Mouse (Mus musculus) adrenal gland, postnatal 25 days (tissue): ENCODE measurements around the gene Pex1. TPM values are rescaled to one million over a fixed set of nuclear protein-coding genes. Genes with fewer than 3 reads are reported as not detected.
"Not testable (repeated sequence)": the region's sequence is repeated elsewhere in the genome, so short reads cannot be mapped to it uniquely, and the experiment has no call there.

Source experiments
- DNase-seq: peaks from one replicate; pipeline ENCODE4 v3.0.0; 2021; ENCODE audit warnings: mixed read lengths
- microRNA-seq, 2 experiments: library from miRNA; unstranded; fragments of <30 nt; microRNA quantifications; one replicate each; pipeline ENCODE4 v1.2.0; 2021
- total RNA-seq: library from RNA; stranded (reverse); gene quantifications from 2 replicates; pipeline ENCODE4 v1.2.3, GENCODE M21; 2021

The Pex1 gene
- total RNA-seq, 1 experiment from 2014 or later, result 68.8 TPM

- DNase-seq, result no peak
Observed at GRCm38 (mm10) chr5:3645326-3645725, 49.5 kb downstream of the Pex1 start.

GRCm38 (mm10) chr5:3646539-3646938 is 50.7 kb downstream of the Pex1 start:
- no peak for DNase-seq

- peak; percentile 63 for DNase-seq
Observed at GRCm38 (mm10) chr5:3646991-3647707, 51.3 kb downstream of the Pex1 start.

- DNase-seq, result peak; percentile 88
Observed at GRCm38 (mm10) chr5:3647708-3648121, 51.8 kb downstream of the Pex1 start.

- no peak for DNase-seq
Observed at GRCm38 (mm10) chr5:3648206-3648848, 52.5 kb downstream of the Pex1 start.

- DNase-seq, result no peak
Observed at GRCm38 (mm10) chr5:3648849-3649210, 53.0 kb downstream of the Pex1 start.

GRCm38 (mm10) chr5:3650881-3651280 is 55.0 kb downstream of the Pex1 start, which contains the start of gene Tmbim7:
Gene Tmbim7 (plus strand): TSS chr5:3651181.
- DNase-seq, result no peak

- no peak for DNase-seq
Observed at GRCm38 (mm10) chr5:3651621-3652020, 55.8 kb downstream of the Pex1 start.

- not testable (repeated sequence) for DNase-seq
Observed at GRCm38 (mm10) chr5:3652903-3653575, 57.2 kb downstream of the Pex1 start.

- no peak for DNase-seq
Observed at GRCm38 (mm10) chr5:3653801-3654200, 57.9 kb downstream of the Pex1 start.

- DNase-seq, result no peak
Observed at GRCm38 (mm10) chr5:3657085-3657484, 61.2 kb downstream of the Pex1 start, which contains the start of gene Gatad1. Gene Gatad1 (minus strand): TSS chr5:3657185.

GRCm38 (mm10) chr5:3665225-3665624 is 69.4 kb downstream of the Pex1 start:
- DNase-seq, result no peak

GRCm38 (mm10) chr5:3666585-3666984 is 70.7 kb downstream of the Pex1 start:
- no peak for DNase-seq

- DNase-seq, result no peak
Observed at GRCm38 (mm10) chr5:3669938-3670554, 74.2 kb downstream of the Pex1 start.

Small RNA genes within 50 kb of the gene (microRNA-seq; reads per million reads assigned to microRNA genes)
- gene Gm26238, result 0 reads per million in 2 experiments

Other genes starting within 250 kb of the Pex1 start
- gene Fam133b, start 52.2 kb upstream of the Pex1 start, total RNA-seq, result 32.8 and 35.5 TPM in 2 replicates
- gene 1700109H08Rik, start 24.5 kb upstream of the Pex1 start, total RNA-seq, result 3.9 and 4.4 TPM in 2 replicates
- gene Rbm48, start 519 bp downstream of the Pex1 start, total RNA-seq, result 8.3 and 14.9 TPM in 2 replicates
- gene Tmbim7, start 55.1 kb downstream of the Pex1 start, total RNA-seq, result not detected in 2 replicates
- 135 and 166 TPM in 2 replicates for gene Gatad1, start 61.1 kb downstream of the Pex1 start, total RNA-seq
- gene Ankib1, start 206.9 kb downstream of the Pex1 start, total RNA-seq, result 77.2 and 79.4 TPM in 2 replicates
- 56.9 and 61.0 TPM in 2 replicates for gene Krit1, start 207.1 kb downstream of the Pex1 start, total RNA-seq
- gene Lrrd1, start 249.1 kb downstream of the Pex1 start, total RNA-seq, result not detected in 2 replicates